ENCODE assay signal across 24 mouse cellular contexts in the genomic region with DNA sequence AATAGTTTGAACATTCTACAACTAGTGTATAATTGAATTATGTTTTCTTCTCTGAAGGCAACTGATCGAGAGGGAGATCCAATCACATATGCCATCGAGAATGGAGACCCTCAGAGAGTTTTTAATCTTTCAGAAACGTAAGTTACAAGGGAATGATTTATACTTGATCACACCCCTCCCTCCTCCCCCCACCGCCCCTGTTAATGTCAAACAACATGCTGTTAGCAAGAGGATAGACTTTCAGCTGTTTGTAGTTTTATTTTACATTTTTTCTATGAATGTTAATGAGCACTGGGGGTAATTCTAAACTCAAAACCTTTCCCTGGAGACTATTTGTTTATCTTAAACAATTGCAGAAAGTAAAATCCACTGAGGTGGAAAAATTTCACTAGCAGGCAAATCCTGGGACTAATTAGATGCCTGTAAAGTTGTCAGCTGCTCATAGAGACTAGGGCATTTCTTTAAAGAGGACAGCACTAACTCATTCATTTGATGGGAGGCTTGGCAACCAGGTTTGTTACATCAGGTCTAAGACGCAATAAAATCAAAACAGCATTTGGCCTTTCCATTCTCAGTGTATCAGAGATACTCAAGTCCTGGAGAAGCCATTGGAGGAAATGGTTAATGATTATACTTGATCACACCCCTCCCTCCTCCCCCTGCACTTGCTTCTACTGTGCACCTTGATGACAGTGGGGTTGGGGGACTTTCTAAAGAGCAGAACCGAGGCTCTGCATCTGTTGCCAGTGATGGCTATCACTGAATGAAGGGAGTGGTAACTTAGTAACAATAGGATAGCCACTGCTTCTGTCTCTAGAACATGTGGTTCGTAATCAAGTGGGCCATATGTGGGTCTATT.
DNase-seq lines count a peak whose midpoint lies in the region; ATAC-seq and TF ChIP-seq lines count a peak whose summit lies in the region.
"Had no signal": no experiment of that assay in that cellular context is flagged by ENCODE, and none has a peak within 500 bp of the region (broad histone marks: within the 10 kb centered on the region; RNA-seq: fewer than 3 reads in every experiment).

No protein-coding gene starts in this region.

- 53% methylated on average over 7 of the region's 7 CpGs for WGBS in forebrain, embryonic 11.5 days
- 72% methylated on average over 7 of the region's 7 CpGs for WGBS in forebrain, embryonic 10.5 days
- WGBS in kidney, embryonic 15.5 days, result 25% methylated on average over 7 of the region's 7 CpGs
- WGBS in neural tube, embryonic 13.5 days, result 23% methylated on average over 7 of the region's 7 CpGs
- WGBS in liver, postnatal 0 days (ENCODE audit: insufficient replicate concordance), result 57% methylated on average over 7 of the region's 7 CpGs

- no peak overlapping the region for H3K4me3 ChIP-seq in forebrain, embryonic 11.5 days (ENCODE audit: low read depth, low read length)
- H3K4me3 ChIP-seq in forebrain, embryonic 10.5 days, result no peak overlapping the region
- H3K4me3 ChIP-seq in kidney, embryonic 15.5 days (replicated peaks), result no peak overlapping the region
- no peak overlapping the region for H3K4me3 ChIP-seq in neural tube, embryonic 13.5 days
- no peak overlapping the region for H3K4me3 ChIP-seq in liver, postnatal 0 days (ENCODE audit: low read depth, low read length)
- H3K4me3 ChIP-seq: erythroblast, embryonic 14.5 days; heart, embryonic 15.5 days; limb, embryonic 12.5 days had no signal

- no peak for DNase-seq in forebrain, embryonic 11.5 days (ENCODE audit: low spot score)
- no peak for DNase-seq in forebrain, embryonic 10.5 days (ENCODE audit: extremely low spot score, low spot score)
- DNase-seq in kidney, postnatal 25 days, result no peak
- DNase-seq in Muller cell, postnatal 12 days (ENCODE audit: inconsistent ontology term), result peak; percentile 14
- DNase-seq in liver, postnatal 0 days, result no peak
- DNase-seq in adrenal gland, postnatal 10 days, result no peak
- DNase-seq: adrenal gland, postnatal 36 days; cerebellum, adult 11 months; cerebellum, adult 9-11 months; heart, postnatal 4 days; kidney, postnatal 10 days; lung, adult 18-20 months; lung, postnatal 10 days; right cerebral cortex, postnatal 25 days; spleen, adult 18-20 months had no signal

- no peaks in the 10 kb centered on the region for H3K27me3 ChIP-seq in forebrain, embryonic 11.5 days (ENCODE audit: control insufficient read depth, insufficient read depth, low read length)
- no peaks in the 10 kb centered on the region for H3K27me3 ChIP-seq in forebrain, embryonic 10.5 days (ENCODE audit: poor library complexity, severe bottlenecking)
- no peaks in the 10 kb centered on the region for H3K27me3 ChIP-seq in kidney, embryonic 15.5 days
- H3K27me3 ChIP-seq in neural tube, embryonic 13.5 days, result no peaks in the 10 kb centered on the region
- no peaks in the 10 kb centered on the region for H3K27me3 ChIP-seq in liver, postnatal 0 days (ENCODE audit: insufficient read depth, low read length)
- H3K27me3 ChIP-seq: heart, embryonic 15.5 days; limb, embryonic 12.5 days had no signal

- H3K27ac ChIP-seq in forebrain, embryonic 11.5 days (ENCODE audit: low read depth, low read length), result no peak overlapping the region
- H3K27ac ChIP-seq in forebrain, embryonic 10.5 days, result no peak overlapping the region
- no peak overlapping the region for H3K27ac ChIP-seq in kidney, embryonic 15.5 days
- no peak overlapping the region for H3K27ac ChIP-seq in neural tube, embryonic 13.5 days (replicated peaks)
- H3K27ac ChIP-seq in liver, postnatal 0 days (ENCODE audit: low read depth), result no peak overlapping the region
- H3K27ac ChIP-seq: heart, embryonic 15.5 days; limb, embryonic 12.5 days had no signal

- no peak overlapping the region for H3K9ac ChIP-seq in forebrain, embryonic 11.5 days (ENCODE audit: low read length)
- no peak overlapping the region for H3K9ac ChIP-seq in kidney, embryonic 15.5 days
- H3K9ac ChIP-seq in neural tube, embryonic 13.5 days, result no peak overlapping the region
- H3K9ac ChIP-seq in liver, postnatal 0 days (replicated peaks), result no peak overlapping the region
- H3K9ac ChIP-seq: heart, embryonic 15.5 days; limb, embryonic 12.5 days had no signal

- no peak overlapping the region for H3K4me2 ChIP-seq in forebrain, embryonic 11.5 days (ENCODE audit: low read depth, low read length, severe bottlenecking)
- no peak overlapping the region for H3K4me2 ChIP-seq in kidney, embryonic 15.5 days
- H3K4me2 ChIP-seq in neural tube, embryonic 13.5 days, result no peak overlapping the region
- no peak overlapping the region for H3K4me2 ChIP-seq in liver, postnatal 0 days (ENCODE audit: low read depth, low read length)
- H3K4me2 ChIP-seq: heart, embryonic 15.5 days; limb, embryonic 12.5 days; liver, embryonic 11.5 days; midbrain, embryonic 11.5 days had no signal

- H3K4me1 ChIP-seq in forebrain, embryonic 11.5 days (replicated peaks; ENCODE audit: control insufficient read depth, insufficient read depth, low read length), result 0 out of 2 replicates have a peak, but pooled peaks cover 2% of the 10 kb centered on the region
- H3K4me1 ChIP-seq in forebrain, embryonic 10.5 days, result peaks cover 8% of the 10 kb centered on the region
- H3K4me1 ChIP-seq in kidney, embryonic 15.5 days, result peaks cover 7% of the 10 kb centered on the region; the same call in 1 of the 2 replicates
- peaks cover 15% of the 10 kb centered on the region for H3K4me1 ChIP-seq in neural tube, embryonic 13.5 days (replicated peaks)
- no peaks in the 10 kb centered on the region for H3K4me1 ChIP-seq in liver, postnatal 0 days (ENCODE audit: insufficient read depth)
- H3K4me1 ChIP-seq: heart, embryonic 15.5 days had no signal

- no peaks in the 10 kb centered on the region for H3K9me3 ChIP-seq in forebrain, embryonic 11.5 days (ENCODE audit: control insufficient read depth, low read length)
- H3K9me3 ChIP-seq in forebrain, embryonic 10.5 days, result no peaks in the 10 kb centered on the region
- H3K9me3 ChIP-seq in kidney, embryonic 15.5 days (replicated peaks), result no peaks in the 10 kb centered on the region
- no peaks in the 10 kb centered on the region for H3K9me3 ChIP-seq in neural tube, embryonic 13.5 days
- H3K9me3 ChIP-seq in liver, postnatal 0 days (ENCODE audit: low read length), result no peaks in the 10 kb centered on the region
- H3K9me3 ChIP-seq: heart, embryonic 15.5 days; limb, embryonic 12.5 days had no signal

- no peaks in the 10 kb centered on the region for H3K36me3 ChIP-seq in forebrain, embryonic 11.5 days (ENCODE audit: control insufficient read depth, insufficient read depth, low read length)
- no peaks in the 10 kb centered on the region for H3K36me3 ChIP-seq in forebrain, embryonic 10.5 days (replicated peaks)
- H3K36me3 ChIP-seq in kidney, embryonic 15.5 days, result no peaks in the 10 kb centered on the region
- H3K36me3 ChIP-seq in neural tube, embryonic 13.5 days, result no peaks in the 10 kb centered on the region
- no peaks in the 10 kb centered on the region for H3K36me3 ChIP-seq in liver, postnatal 0 days (replicated peaks; ENCODE audit: insufficient read depth, low read length)
- H3K36me3 ChIP-seq: heart, embryonic 15.5 days; limb, embryonic 12.5 days had no signal

- no peak for TF ChIP-seq CTCF in liver, postnatal 0 days (IDR thresholded peaks at IDR 0.05; ENCODE audit: low read depth)

- TF ChIP-seq EP300 in liver, postnatal 0 days (IDR thresholded peaks at IDR 0.05; ENCODE audit: low read depth), result no peak

- peak; percentile 66; the same call in 1 of the 2 replicates for ATAC-seq in forebrain, embryonic 11.5 days (replicated peaks; ENCODE audit: low FRiP score)
- peak; percentile 83 for ATAC-seq in kidney, embryonic 15.5 days (replicated peaks; ENCODE audit: low FRiP score)
- peak; percentile 79 for ATAC-seq in neural tube, embryonic 13.5 days (ENCODE audit: low read depth)
- no peak for ATAC-seq in liver, postnatal 0 days
- ATAC-seq: hindbrain, embryonic 16.5 days; intestine, embryonic 16.5 days had no signal
